Mouse (Mus musculus) Patski (cell line): Measurements from ENCODE around the gene Myo16. TPM values are rescaled to one million over a fixed set of nuclear protein-coding genes. Genes with fewer than 3 reads are reported as not detected.

Experiments
- ATAC-seq: fragments of 100-300 bp; one replicate; pipeline ENCODE4 v1.8.0; 2021
- CTCF ChIA-PET: fragments of 350-600 bp; sonication (Branson Sonifier 250); formaldehyde crosslinking; loops from one replicate; lab custom pipeline; 2022; ENCODE audit warnings: inconsistent platforms; lab: Charles Lee
- POLR2A ChIA-PET: fragments of 350-600 bp; sonication (Branson Sonifier 250); formaldehyde crosslinking; loops from one replicate; lab custom pipeline; 2022; ENCODE audit warnings: antibody characterized with exemption, inconsistent platforms; lab: Charles Lee
- DNase-seq: peaks from one replicate; pipeline ENCODE4 v3.0.0-alpha.2; 2011; ENCODE audit warnings: low read depth, low spot score
- H3K27me3 ChIP-seq: fragments of 371-371 bp; one replicate; pipeline ENCODE4 v1.5.1; 2021
- CTCF ChIP-seq: fragments of 100-300 bp; IDR thresholded peaks from one replicate; pipeline ENCODE4 v1.5.1; 2021
- in situ Hi-C: fragments of 300-500 bp; cut with MboI; formaldehyde crosslinking; loops from 3 replicates; pipeline ENCODE4 v1.11.1; 2018; ENCODE audit warnings: low pct_unique_long_range_greater_than_20kb, mixed read lengths
- polyA plus RNA-seq: library from polyadenylated mRNA; unstranded; gene quantifications from one replicate; pipeline ENCODE4 v1.2.3, GENCODE M21; 2021

The Myo16 gene
- polyA plus RNA-seq, 1 experiment from 2014 or later: 0.05 TPM

DNA sequence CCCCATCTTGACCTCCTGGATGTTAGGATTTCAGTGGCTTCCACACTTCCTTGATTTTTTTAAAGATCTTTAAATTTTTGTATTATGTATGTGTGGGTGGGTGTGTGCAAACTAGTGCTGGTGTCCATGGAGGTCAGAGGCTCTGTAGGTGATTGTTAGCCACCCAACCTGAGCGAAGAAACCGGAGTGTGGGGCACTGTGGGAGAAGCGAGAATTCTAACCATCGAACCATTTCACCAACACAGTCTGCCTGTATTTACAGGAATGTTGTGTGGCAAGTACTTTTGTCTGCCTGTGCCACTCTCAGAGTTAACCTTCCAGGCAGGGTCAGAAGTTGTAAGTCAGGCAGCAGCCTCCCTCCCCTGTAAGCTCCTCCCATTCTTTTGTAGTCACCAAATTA lies 22.3 kb downstream of the Myo16 start:
- peaks cover 49% of the 10 kb centered on the region for H3K27me3 ChIP-seq
- POLR2A ChIA-PET: no interaction called here
- ATAC-seq (no peak), DNase-seq (no peak)
- CTCF ChIA-PET: no interaction called here
- TF ChIP-seq CTCF: no peak
- in situ Hi-C loops: no loop called here

DNA sequence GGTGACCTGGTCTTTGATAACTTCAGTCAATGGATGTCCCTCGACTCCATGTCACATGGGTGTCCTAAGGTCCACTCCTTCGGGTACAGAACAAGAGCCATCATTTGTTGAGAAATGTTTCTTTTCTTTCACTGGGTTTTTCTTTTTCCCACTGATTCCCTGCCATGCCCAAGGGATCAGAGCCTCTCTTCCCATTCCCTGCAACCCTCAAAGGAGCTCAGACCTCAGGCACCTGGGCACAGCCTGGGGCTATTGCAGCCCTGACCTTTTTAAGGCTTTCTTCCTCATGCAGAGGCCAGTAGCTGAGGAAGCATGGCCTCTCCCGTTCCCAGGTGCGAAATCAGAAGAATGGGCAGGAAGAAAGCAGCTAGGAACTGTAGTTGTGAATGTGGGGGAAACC lies 23.4 kb downstream of the Myo16 start:
- ChIA-PET POLR2A (no interaction called here), CTCF (no interaction called here)
- no peak for ATAC-seq
- DNase-seq: no peak
- in situ Hi-C loops: no loop called here
- H3K27me3 ChIP-seq: peaks cover 47% of the 10 kb centered on the region
- no peak for TF ChIP-seq CTCF

DNA sequence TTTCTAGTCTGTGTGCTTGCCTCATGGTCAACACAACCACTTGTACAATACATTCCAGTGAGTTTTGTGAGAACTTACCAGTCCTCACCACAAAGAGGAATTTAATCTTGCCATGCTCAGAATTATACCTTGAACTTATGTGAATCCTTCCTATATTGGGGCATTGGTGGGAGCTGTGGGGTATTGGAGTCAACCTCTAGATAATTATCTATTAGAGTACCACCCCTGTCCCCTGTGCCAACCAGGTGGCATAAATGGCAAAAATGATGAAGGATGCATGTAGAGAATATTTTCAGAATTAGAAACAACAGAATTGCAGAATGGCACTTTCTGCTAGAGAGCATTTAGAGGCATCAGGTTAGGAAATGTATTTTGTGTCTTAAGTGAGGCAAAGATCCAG lies 25.3 kb downstream of the Myo16 start:
- DNase-seq: no peak
- POLR2A ChIA-PET: no interaction called here
- in situ Hi-C loops: no loop called here
- TF ChIP-seq CTCF: no peak
- H3K27me3 ChIP-seq: peaks cover 53% of the 10 kb centered on the region
- ATAC-seq: no peak
- CTCF ChIA-PET: no interaction called here

DNA sequence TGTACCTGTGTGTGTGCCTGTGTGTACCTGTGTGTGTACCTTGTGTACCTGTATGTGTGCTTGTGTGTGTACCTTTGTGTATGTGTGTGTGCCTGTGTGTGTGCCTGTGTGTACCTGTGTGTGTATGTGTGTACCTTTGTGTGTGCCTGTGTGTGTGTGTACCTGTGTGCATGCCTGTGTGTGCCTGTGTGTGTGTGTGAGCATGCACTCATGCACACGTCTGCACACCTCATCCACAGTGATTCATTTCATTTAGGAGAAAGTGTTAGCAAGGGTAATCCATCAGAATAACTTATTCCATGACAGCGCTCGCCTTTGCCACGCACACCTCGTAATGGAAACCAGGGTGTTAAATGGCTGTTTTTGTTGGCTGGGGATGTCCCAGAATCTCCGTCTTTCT lies 36.9 kb downstream of the Myo16 start:
- CTCF ChIA-PET: no interaction called here
- TF ChIP-seq CTCF: no peak
- in situ Hi-C loops: no loop called here
- POLR2A ChIA-PET: no interaction called here
- no peak for ATAC-seq
- peaks cover 3% of the 10 kb centered on the region for H3K27me3 ChIP-seq
- DNase-seq: no peak

DNA sequence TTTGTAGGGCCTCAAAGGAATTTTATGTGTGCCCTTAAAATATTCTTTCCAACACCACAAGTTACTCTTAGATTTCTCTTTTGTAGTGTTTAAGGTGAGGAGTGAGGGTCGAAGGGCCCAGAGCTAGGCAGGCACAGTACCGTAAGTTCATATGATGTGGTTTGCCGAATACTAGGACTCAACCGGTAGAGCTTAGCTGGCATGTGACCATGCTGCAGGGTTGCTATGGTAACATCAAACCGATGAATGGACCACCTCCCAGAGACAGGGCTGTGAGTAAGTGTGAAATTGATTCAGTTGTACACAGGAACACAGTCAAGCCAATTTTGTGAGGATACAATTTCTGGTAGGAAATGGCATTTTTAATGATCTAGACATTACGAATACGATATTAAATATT lies 44.5 kb downstream of the Myo16 start:
- no peak for ATAC-seq
- DNase-seq: no peak
- CTCF ChIA-PET: interaction anchor here (1.2 kb wide), 1 partner anchor 8 kb away, joined by 4 read pairs; no protein-coding TSS in a partner anchor
- TF ChIP-seq CTCF: no peak
- H3K27me3 ChIP-seq: peaks cover 13% of the 10 kb centered on the region
- POLR2A ChIA-PET: no interaction called here
- in situ Hi-C loops: no loop called here

DNA sequence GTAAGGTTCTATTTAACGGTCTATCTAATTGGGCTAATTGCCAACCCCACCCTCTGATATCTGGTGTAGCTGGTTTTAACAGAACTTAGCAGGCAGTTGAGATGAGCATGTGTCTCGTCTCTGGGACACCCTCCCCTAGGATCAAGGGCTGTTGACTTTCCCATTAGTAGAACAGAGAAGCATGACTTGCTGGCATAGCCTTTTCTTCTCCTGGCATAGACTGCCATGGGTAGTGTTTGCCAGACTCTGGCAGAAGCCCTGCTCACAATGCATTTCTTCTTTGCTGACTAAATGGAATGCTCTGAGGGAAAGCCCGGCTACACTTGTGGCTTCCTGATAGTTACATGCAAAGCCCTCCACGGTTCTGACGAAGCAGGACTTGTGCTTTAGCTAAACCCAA lies 45.6 kb downstream of the Myo16 start:
- in situ Hi-C loops: no loop called here
- no peak for ATAC-seq
- no peak for TF ChIP-seq CTCF
- no peak for DNase-seq
- H3K27me3 ChIP-seq: peaks cover 13% of the 10 kb centered on the region
- ChIA-PET CTCF (no interaction called here), POLR2A (no interaction called here)

DNA sequence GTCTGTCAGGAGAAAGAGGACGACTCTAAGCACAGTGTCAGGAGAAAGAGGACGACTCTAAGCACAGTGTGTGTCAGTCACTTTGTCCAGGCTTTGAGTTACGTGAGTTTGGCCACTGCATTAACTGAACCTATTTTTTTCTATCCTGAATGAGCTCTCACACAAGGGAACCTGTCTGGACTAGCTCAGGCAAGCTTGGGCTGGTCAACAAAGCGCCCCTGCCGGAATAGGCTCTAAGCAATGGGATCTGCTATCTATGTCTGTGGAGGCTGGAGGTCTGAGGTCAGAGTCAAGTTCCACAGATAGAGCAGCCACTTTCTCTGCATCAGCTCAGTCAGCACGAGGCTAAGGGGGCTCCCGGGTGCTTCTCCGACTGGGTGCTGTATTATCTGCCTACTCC lies 46.3 kb downstream of the Myo16 start:
- in situ Hi-C loops: no loop called here
- TF ChIP-seq CTCF: no peak
- H3K27me3 ChIP-seq: peaks cover 13% of the 10 kb centered on the region
- DNase-seq (no peak), ATAC-seq (no peak)
- ChIA-PET POLR2A (no interaction called here), CTCF (no interaction called here)

GRCm38 (mm10) chr8:10215023-10215422 lies 61.3 kb downstream of the Myo16 start:
- POLR2A ChIA-PET: no interaction called here
- DNase-seq: no peak
- CTCF ChIA-PET: no interaction called here
- ATAC-seq: no peak
- peaks cover 38% of the 10 kb centered on the region for H3K27me3 ChIP-seq
- in situ Hi-C loops: no loop called here
- no peak for TF ChIP-seq CTCF

GRCm38 (mm10) chr8:10219761-10220276 lies 66.1 kb downstream of the Myo16 start:
- ChIA-PET CTCF (interaction anchor here (1.2 kb wide), 1 partner anchor 11 kb away, joined by 3 read pairs; no protein-coding TSS in a partner anchor), POLR2A (no interaction called here)
- TF ChIP-seq CTCF: no peak
- no peak for ATAC-seq
- no peak for DNase-seq
- in situ Hi-C loops: no loop called here
- peaks cover 22% of the 10 kb centered on the region for H3K27me3 ChIP-seq

GRCm38 (mm10) chr8:10222770-10223169 lies 69.1 kb downstream of the Myo16 start:
- POLR2A ChIA-PET: no interaction called here
- DNase-seq (no peak), ATAC-seq (no peak)
- peaks cover 13% of the 10 kb centered on the region for H3K27me3 ChIP-seq
- in situ Hi-C loops: no loop called here
- CTCF ChIA-PET: interaction anchor here (0.9 kb wide), 1 partner anchor 102 kb away, joined by 3 read pairs; no protein-coding TSS in a partner anchor
- TF ChIP-seq CTCF: no peak

- in situ Hi-C loops: no loop called here
- POLR2A ChIA-PET: no interaction called here
- ATAC-seq (no peak), DNase-seq (no peak)
- H3K27me3 ChIP-seq: peaks cover 15% of the 10 kb centered on the region
- CTCF ChIA-PET: no interaction called here
- no peak for TF ChIP-seq CTCF
These were observed 70.0 kb downstream of the Myo16 start for GRCm38 (mm10) chr8:10223528-10224194.
